Mouse (Mus musculus): ENCODE results near the gene Cfap161. TPM values are rescaled to one million over a fixed set of nuclear protein-coding genes. Genes with fewer than 3 reads are reported as not detected.

Gene Cfap161
- total RNA-seq, 1 experiment = 0.27 TPM

GRCm38 (mm10) chr7:83734246-83734645, 60.4 kb downstream of the Cfap161 start:
- in situ Hi-C loops (cut with MboI; ENCODE audit: low sequenced_read_pairs in 2 of 2, unreplicated experiment in 2 of 2) = no loop called here
- Histone ChIP-seq H3K27ac (ENCODE audit: insufficient read depth, low read depth, low read length, poor library complexity, severe bottlenecking) (no peak overlapping the region), H3K9me3 (ENCODE audit: control insufficient read depth, insufficient read depth, low read depth, low read length) (no peaks in the 10 kb centered on the region), H3K36me3 (ENCODE audit: control insufficient read depth, insufficient read depth, low read length, poor library complexity, severe bottlenecking) (no peaks in the 10 kb centered on the region), H3K4me1 (ENCODE audit: control insufficient read depth in 2 of 2, insufficient read depth in 2 of 2, low read length in 2 of 2, poor library complexity in 1 of 2) (no peaks in the 10 kb centered on the region), H3K4me3 (ENCODE audit: insufficient read depth in 1 of 2, low read depth in 1 of 2, low read length in 2 of 2, poor library complexity in 1 of 2, severe bottlenecking in 1 of 2) (no peak overlapping the region), H3K9ac (ENCODE audit: insufficient read depth, low read depth, low read length, poor library complexity, severe bottlenecking) (no peak overlapping the region)
- DNase-seq (ENCODE audit: low read depth, low spot score) = no peak
- no peak for TF ChIP-seq HCFC1 (IDR thresholded peaks at IDR 0.05; ENCODE audit: borderline replicate concordance, insufficient read depth, low read length)
- no peak for TF ChIP-seq ZNF384 (IDR thresholded peaks at IDR 0.05; ENCODE audit: low read depth, low read length)

GRCm38 (mm10) chr7:83732781-83733180, 61.9 kb downstream of the Cfap161 start:
- H3K9me3 ChIP-seq (ENCODE audit: control insufficient read depth, insufficient read depth, low read depth, low read length) = no peaks in the 10 kb centered on the region
- TF ChIP-seq HCFC1 (IDR thresholded peaks at IDR 0.05; ENCODE audit: borderline replicate concordance, insufficient read depth, low read length) = no peak
- TF ChIP-seq MAFK (IDR thresholded peaks at IDR 0.05; ENCODE audit: insufficient read depth, low read depth, low read length) = no peak
- no peak for TF ChIP-seq ZNF384 (IDR thresholded peaks at IDR 0.05; ENCODE audit: low read depth, low read length)
- no peak for TF ChIP-seq ZC3H11A (IDR thresholded peaks at IDR 0.05; ENCODE audit: borderline replicate concordance, low read depth, low read length)
- no peak for TF ChIP-seq CHD2 (IDR thresholded peaks at IDR 0.05; ENCODE audit: low read depth, low read length)
- no peak overlapping the region for H3K27ac ChIP-seq (ENCODE audit: insufficient read depth, low read depth, low read length, poor library complexity, severe bottlenecking)
- no peak overlapping the region for H3K9ac ChIP-seq (ENCODE audit: insufficient read depth, low read depth, low read length, poor library complexity, severe bottlenecking)
- in situ Hi-C loops (cut with MboI; ENCODE audit: low sequenced_read_pairs in 2 of 2, unreplicated experiment in 2 of 2) = no loop called here
- H3K4me1 ChIP-seq (ENCODE audit: control insufficient read depth in 2 of 2, insufficient read depth in 2 of 2, low read length in 2 of 2, poor library complexity in 1 of 2) = no peaks in the 10 kb centered on the region
- H3K36me3 ChIP-seq (ENCODE audit: control insufficient read depth, insufficient read depth, low read length, poor library complexity, severe bottlenecking) = no peaks in the 10 kb centered on the region
- no peak for DNase-seq (ENCODE audit: low read depth, low spot score)
- H3K4me3 ChIP-seq (ENCODE audit: insufficient read depth in 1 of 2, low read depth in 1 of 2, low read length in 2 of 2, poor library complexity in 1 of 2, severe bottlenecking in 1 of 2) = no peak overlapping the region

GRCm38 (mm10) chr7:83731961-83732666, 62.6 kb downstream of the Cfap161 start:
- no peaks in the 10 kb centered on the region for H3K4me1 ChIP-seq (ENCODE audit: control insufficient read depth in 2 of 2, insufficient read depth in 2 of 2, low read length in 2 of 2, poor library complexity in 1 of 2)
- TF ChIP-seq ZNF384 (IDR thresholded peaks at IDR 0.05; ENCODE audit: low read depth, low read length) (no peak), ZC3H11A (IDR thresholded peaks at IDR 0.05; ENCODE audit: borderline replicate concordance, low read depth, low read length) (no peak), MAFK (IDR thresholded peaks at IDR 0.05; ENCODE audit: insufficient read depth, low read depth, low read length) (no peak), CHD2 (IDR thresholded peaks at IDR 0.05; ENCODE audit: low read depth, low read length) (no peak), HCFC1 (IDR thresholded peaks at IDR 0.05; ENCODE audit: borderline replicate concordance, insufficient read depth, low read length) (no peak)
- in situ Hi-C loops (cut with MboI; ENCODE audit: low sequenced_read_pairs in 2 of 2, unreplicated experiment in 2 of 2) = no loop called here
- H3K4me3 ChIP-seq (ENCODE audit: insufficient read depth in 1 of 2, low read depth in 1 of 2, low read length in 2 of 2, poor library complexity in 1 of 2, severe bottlenecking in 1 of 2) = no peak overlapping the region
- H3K36me3 ChIP-seq (ENCODE audit: control insufficient read depth, insufficient read depth, low read length, poor library complexity, severe bottlenecking) = no peaks in the 10 kb centered on the region
- H3K27ac ChIP-seq (ENCODE audit: insufficient read depth, low read depth, low read length, poor library complexity, severe bottlenecking) = no peak overlapping the region
- H3K9me3 ChIP-seq (ENCODE audit: control insufficient read depth, insufficient read depth, low read depth, low read length) = no peaks in the 10 kb centered on the region
- no peak for DNase-seq (ENCODE audit: low read depth, low spot score)
- no peak overlapping the region for H3K9ac ChIP-seq (ENCODE audit: insufficient read depth, low read depth, low read length, poor library complexity, severe bottlenecking)

GRCm38 (mm10) chr7:83731297-83731696, 63.4 kb downstream of the Cfap161 start:
- Histone ChIP-seq H3K27ac (ENCODE audit: insufficient read depth, low read depth, low read length, poor library complexity, severe bottlenecking) (no peak overlapping the region), H3K9me3 (ENCODE audit: control insufficient read depth, insufficient read depth, low read depth, low read length) (no peaks in the 10 kb centered on the region), H3K9ac (ENCODE audit: insufficient read depth, low read depth, low read length, poor library complexity, severe bottlenecking) (no peak overlapping the region), H3K4me3 (ENCODE audit: insufficient read depth in 1 of 2, low read depth in 1 of 2, low read length in 2 of 2, poor library complexity in 1 of 2, severe bottlenecking in 1 of 2) (no peak overlapping the region), H3K4me1 (ENCODE audit: control insufficient read depth in 2 of 2, insufficient read depth in 2 of 2, low read length in 2 of 2, poor library complexity in 1 of 2) (no peaks in the 10 kb centered on the region), H3K36me3 (ENCODE audit: control insufficient read depth, insufficient read depth, low read length, poor library complexity, severe bottlenecking) (no peaks in the 10 kb centered on the region)
- TF ChIP-seq ZNF384 (IDR thresholded peaks at IDR 0.05; ENCODE audit: low read depth, low read length) (no peak), CHD2 (IDR thresholded peaks at IDR 0.05; ENCODE audit: low read depth, low read length) (no peak), MAFK (IDR thresholded peaks at IDR 0.05; ENCODE audit: insufficient read depth, low read depth, low read length) (no peak), HCFC1 (IDR thresholded peaks at IDR 0.05; ENCODE audit: borderline replicate concordance, insufficient read depth, low read length) (no peak), ZC3H11A (IDR thresholded peaks at IDR 0.05; ENCODE audit: borderline replicate concordance, low read depth, low read length) (no peak)
- DNase-seq (ENCODE audit: low read depth, low spot score) = no peak
- in situ Hi-C loops (cut with MboI; ENCODE audit: low sequenced_read_pairs in 2 of 2, unreplicated experiment in 2 of 2) = no loop called here
